Mouse (Mus musculus): Measurements from ENCODE around the gene Ccdc97.
A peak's percentile ranks its signal among the peaks of the same experiment; 100 is the strongest.

Gene Ccdc97

DNA sequence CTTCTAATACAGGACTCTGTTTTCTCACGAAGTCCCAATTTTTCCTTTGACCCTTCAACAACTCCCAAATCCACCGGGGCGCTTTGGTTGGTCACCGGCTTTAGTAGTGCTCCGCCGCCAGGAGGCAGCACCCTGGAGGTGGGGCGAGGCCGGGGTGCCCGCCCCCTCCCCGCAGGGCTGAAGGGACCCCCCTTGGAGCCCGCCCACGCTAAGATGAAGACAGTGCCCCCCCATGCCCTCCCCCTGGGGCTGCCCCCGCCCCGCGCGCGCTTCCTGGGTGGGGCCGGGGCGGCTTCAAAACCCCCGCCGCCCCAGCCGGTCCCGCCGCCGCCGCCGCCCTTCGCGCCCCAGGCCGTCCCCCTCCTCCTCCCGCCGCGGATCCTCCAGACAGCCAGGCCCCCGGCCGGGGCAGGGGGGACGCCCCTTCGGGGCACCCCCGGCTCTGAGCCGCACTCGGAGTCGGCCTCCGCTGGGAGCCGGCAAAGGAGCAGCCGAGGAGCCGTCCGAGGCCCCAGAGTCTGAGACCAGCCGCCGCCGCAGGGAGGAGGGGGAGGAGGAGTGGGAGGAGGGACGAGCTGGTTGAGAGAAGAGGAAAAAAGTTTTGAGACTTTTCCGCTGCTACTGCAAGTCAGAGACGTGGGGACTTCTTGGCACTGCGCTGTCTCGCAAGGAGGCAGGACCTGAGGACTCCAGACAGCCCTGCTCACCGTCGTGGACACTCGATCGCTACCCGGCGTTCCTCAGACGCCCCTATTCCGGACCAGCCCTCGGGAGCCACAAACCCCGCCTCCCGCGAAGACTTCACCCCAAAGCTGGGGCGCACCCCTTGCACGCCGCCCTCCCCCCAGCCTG, 32.0 kb downstream of the Ccdc97 start, which contains the start of gene Tgfb1:
TSS of gene Tgfb1 (plus strand) at position 323 of the 852 bp plus-strand sequence.
- TF ChIP-seq GATA4 (IDR thresholded peaks at IDR 0.05; ENCODE audit: insufficient replicate concordance, low read length) = no peak

DNA sequence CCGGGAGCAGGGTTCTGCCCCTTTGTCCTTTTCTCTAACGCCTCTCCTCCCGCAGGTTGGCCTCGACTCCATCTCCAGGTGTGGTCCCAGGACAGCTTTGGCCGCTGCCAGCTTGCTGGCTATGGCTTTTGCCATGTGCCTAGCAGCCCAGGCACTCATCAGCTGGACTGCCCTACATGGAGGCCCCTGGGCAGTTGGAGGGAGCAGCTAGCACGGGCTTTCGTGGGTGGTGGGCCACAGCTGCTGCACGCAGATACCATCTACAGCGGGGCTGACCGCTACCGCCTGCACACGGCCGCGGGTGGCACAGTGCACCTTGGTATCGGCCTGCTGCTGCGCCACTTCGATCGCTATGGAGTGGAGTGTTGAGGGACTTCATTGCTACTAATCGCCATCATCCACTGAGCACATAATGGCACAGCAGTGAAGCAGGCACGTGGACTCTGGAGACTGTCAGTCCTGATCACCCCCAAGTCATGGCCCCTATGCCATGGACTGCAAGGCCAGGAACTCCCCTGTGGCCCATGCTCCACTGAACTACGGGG, 32.9 kb downstream of the Ccdc97 start:
- no peak for TF ChIP-seq GATA4 (IDR thresholded peaks at IDR 0.05; ENCODE audit: insufficient replicate concordance, low read length)

DNA sequence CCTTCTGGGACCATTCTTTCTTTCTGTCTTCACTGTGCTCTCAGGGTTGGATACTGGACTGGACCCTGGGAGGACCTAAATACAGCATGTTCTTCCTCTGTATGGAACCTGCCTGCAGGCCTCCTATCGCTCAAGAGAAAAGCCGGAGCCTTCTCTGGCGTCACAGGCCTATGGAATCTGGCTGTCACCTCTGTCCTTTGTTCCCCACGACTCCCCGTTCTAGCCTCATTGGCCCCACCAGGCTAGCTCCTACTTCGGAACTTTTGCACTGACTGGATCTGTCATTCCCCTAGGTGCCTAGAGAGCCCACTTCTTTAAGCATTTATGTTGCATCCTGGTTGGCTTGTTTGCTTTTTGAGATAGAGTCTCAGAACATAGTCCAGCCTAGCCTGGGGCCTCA, 34.2 kb downstream of the Ccdc97 start:
- TF ChIP-seq GATA4 (IDR thresholded peaks at IDR 0.05; ENCODE audit: insufficient replicate concordance, low read length) = no peak

DNA sequence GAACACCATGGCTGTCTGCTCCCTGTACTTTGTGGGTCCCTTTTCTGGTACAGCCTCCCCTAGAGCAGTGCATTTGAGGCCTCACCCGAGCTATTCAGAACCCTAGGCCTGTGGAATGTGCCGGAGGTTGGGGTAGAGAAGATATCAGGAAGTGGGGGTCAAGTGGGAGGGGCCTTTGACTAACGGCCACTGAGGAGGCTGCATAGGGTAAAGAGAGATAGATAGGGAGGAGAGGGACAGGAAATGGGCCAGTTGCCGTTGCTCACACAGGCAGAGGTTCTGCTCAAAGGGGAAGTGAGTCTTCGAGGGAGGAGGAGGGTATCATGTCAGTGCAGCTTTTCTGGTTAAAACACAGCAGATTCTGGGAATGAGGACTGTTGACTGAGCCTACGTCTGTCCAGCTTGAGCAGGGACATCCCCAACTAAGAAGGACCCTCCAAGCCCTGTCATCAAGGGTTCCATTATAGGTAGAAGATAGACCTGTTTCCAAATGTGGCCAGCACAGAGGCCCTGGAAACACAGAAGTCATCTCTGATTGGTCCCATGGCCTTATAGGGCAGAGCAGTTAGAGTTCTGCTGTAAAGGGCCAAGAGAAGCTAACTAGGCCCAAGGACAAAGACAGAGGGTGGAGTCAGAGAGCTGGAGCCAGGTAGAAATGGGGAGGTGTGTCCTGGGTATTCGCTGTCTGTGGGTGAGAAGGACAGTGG, 35.3 kb downstream of the Ccdc97 start:
- no peak; the same call in 1 of the 2 replicates for TF ChIP-seq GATA4 (IDR thresholded peaks at IDR 0.05; ENCODE audit: insufficient replicate concordance, low read length)

DNA sequence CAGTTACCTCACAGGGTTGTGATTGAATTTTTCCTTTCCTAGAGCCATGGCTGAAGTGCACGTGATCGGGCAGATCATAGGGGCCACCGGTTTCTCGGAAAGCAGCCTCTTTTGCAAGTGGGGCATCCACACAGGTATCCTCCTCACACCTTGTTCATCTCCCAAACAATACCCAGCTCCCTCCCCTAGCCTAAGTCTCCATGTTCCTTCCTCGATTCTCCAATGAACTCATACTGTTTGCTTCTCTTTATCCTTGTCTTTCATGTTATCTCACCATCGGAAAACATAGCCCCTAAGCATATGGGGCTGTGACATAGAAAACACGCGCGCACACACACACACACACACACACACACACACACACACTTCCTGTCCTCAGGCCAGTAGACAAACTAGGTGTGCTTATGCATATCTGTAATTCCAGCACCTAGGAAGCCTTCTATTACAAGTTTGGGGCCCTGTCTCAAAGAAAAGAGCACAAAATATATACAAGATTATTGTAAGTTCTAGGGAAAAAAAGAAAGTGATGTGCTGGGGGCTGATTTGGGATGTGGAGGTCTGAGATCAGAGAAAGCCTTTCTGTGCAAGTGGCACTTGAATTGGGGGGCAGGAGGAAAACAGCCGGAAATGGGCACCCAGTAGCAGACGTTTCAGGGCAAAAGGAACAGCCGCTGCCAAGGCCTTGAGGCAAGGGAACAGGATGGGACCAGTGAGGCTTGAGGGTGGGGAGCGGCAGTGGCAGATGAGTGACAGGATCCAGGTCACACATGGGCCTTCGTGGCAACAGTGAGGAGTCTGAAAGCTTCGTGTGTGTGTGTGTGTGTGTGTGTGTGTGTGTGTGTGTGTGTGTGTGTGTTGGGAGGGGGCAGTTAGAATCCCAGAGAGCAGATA, 37.3 kb downstream of the Ccdc97 start:
- no peak for TF ChIP-seq GATA4 (IDR thresholded peaks at IDR 0.05; ENCODE audit: insufficient replicate concordance, low read length)

DNA sequence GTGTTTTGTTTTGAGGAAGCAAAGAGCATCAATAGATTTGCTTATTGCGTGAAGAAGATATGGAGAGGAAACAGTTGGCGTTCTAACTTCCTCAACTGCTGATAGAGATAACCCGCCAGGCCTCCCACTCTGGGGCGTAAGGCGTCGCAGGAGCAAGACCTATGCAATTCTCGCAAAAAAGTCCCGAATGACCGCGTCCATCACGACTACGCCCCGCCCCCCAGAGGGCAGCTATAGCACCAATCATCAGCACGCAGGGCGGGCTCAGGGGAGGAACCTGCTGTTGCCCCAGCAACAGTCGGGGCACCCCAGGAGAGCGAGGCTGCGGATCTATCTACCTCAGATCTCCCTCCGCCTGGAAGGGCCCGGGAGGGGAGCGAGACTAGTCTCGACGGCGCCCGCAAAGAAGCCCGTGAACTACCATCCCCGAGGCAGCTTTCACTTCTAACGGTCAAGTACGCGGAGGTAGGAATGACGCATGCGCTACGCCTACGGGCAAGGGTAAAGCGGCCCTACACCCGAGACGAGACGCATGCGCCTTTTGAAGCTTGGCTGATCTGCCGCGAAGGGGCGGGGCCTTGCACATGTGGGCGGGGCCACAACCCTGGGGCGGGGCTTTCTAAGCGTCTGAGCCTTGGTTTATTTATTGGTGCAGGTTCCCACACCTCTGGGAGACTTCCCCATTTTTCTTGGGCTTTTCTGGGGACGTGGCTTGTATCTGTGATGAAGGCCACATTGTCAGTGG, 38.2 kb downstream of the Ccdc97 start, which contains the start of gene B9d2:
TSS of gene B9d2 (plus strand) at position 267 of the 745 bp plus-strand sequence.
- peak; percentile 70; the same call in 1 of the 2 replicates for TF ChIP-seq GATA4 (IDR thresholded peaks at IDR 0.05; ENCODE audit: insufficient replicate concordance, low read length)

DNA sequence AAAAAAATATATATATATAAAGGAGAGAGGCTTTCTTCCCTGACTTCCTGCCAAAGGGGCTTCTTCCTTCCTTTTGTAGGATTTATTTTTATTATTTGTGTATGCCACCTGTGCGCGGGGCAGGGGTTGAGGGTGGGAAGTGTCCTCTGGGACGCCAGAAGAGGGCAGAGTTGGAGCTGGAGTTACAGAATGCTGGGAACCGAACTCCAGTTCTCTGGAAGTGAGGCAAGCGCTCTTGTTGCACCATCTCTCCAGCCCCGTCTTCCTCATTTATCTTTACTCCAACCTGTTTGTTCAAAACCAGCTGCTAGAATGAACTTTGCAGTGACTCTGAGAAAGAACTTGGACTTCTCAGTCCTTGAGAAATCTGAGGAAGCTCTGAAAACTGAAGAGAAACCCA, 38.9 kb downstream of the Ccdc97 start:
- no peak for TF ChIP-seq GATA4 (IDR thresholded peaks at IDR 0.05; ENCODE audit: insufficient replicate concordance, low read length)

DNA sequence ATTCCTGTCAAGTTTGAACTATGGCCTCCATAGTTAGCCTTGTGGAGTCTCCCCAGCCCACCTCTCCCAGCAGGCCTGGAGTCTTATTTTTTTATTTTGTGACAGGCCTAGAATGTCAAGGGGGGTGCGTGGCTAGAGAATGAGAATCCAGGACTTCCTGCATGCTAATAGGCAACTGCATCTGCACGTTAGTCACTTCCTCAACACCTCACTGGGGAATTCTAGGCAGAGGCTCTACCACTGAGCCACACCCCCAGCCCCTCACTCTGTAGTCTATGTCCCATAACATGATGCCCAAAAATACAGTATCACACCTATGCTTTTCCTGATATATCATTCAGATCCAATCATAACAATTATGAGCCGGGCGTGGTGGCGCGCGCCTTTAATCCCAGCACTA, 41.9 kb downstream of the Ccdc97 start:
- TF ChIP-seq GATA4 (IDR thresholded peaks at IDR 0.05; ENCODE audit: insufficient replicate concordance, low read length) = no peak

DNA sequence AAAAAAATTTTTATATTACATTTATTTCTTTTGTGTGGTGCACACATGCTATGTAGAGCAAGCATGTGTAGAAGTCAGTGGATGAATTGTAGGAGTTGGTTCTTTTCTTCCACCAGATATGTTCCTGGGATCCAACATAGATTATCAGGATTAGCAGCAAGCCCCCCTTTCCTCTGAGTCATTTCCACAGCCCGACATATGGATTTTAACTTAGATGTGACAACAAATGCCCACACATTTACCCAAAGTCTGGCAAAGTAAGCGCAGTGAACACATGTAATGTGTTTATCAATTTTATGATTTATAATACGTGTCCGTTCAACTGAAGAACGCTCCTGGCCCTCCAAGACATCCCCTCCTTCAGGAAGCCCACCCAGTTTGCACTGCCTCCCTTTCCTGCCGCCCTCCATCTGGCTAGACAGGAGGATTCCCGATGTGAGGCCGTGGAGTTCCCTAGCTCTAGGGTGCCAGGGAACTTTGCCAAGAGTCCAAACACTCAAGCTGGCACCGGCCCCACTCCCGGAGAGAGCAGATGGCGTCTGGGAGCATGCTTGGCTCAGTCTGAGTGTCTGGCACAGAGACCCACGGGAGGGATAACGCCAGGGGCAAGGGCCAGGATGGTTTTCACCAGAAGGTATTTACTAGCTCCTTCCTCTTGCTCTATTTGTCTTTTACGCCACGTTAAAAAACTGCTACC, 42.7 kb downstream of the Ccdc97 start:
- TF ChIP-seq GATA4 (IDR thresholded peaks at IDR 0.05; ENCODE audit: insufficient replicate concordance, low read length) = no peak

DNA sequence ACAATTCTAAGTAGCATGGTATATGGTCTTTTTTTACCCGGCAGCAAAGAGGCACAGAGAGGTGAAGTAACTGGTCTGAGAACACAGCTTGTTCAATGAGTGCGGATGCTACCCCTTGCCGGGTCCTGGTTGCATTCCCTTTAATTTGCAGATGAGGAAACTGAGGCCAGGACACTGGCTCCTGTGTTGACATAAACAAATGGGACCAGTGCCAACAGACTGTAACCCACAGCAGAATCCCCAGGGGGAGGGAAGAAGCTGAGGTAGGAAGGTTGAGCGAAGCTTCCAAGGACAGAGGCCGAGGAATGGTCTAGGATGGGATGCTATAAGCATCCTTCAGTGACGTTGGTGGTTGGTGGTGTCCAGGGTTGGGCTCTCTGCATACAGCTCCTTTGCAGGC, 43.5 kb downstream of the Ccdc97 start:
- no peak for TF ChIP-seq GATA4 (IDR thresholded peaks at IDR 0.05; ENCODE audit: insufficient replicate concordance, low read length)

DNA sequence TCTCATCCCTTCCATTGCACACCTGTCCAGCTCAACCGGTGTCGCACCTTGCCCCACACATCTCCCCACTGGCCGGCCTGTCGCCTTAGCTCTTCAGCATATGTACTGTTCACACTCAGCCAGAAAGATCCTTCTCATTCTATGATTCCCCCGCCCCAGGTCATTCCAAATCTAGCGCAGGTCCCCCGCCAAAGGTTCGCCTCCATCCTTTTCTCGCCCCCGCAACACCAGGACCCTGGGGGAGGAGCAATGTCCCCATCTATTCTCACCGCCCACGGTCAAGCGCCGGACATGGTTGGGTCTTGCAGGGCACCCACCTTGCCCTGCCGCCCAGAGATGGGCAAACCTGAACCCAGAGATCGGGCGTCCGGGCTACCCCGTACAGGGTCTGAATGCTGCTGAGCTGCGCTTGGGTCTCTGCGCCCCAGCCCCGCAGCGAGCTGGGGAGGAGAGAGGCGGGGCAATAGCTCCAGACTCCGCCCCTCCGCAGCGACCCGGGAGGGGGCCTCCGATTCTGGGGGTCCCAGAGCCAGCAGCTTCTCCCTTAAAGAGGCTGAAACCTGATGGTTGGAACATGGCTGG, 44.1 kb downstream of the Ccdc97 start, which contains the start of gene Tmem91:
TSS of gene Tmem91 (minus strand) at position 448 of the 582 bp plus-strand sequence.
- TF ChIP-seq GATA4 (IDR thresholded peaks at IDR 0.05; ENCODE audit: insufficient replicate concordance, low read length) = no peak

DNA sequence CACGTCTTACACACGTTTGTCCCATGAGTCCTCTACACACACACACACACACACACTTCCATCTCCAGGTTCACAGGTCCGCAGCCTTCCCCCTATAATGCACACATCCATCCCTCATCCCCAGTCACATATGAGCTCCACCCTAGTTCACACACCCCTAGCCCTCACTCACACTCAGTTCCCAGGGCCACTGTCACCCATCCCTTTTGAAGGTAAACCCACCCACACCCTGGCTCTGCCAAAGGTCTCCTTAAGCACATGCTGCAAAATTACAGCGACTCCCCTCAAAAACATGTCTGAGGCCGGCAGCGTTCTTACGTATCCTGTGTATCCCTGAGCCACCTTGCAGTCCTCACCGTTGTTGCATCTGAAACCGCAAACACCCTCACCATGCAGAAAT, 44.6 kb downstream of the Ccdc97 start:
- no peak for TF ChIP-seq GATA4 (IDR thresholded peaks at IDR 0.05; ENCODE audit: insufficient replicate concordance, low read length)

DNA sequence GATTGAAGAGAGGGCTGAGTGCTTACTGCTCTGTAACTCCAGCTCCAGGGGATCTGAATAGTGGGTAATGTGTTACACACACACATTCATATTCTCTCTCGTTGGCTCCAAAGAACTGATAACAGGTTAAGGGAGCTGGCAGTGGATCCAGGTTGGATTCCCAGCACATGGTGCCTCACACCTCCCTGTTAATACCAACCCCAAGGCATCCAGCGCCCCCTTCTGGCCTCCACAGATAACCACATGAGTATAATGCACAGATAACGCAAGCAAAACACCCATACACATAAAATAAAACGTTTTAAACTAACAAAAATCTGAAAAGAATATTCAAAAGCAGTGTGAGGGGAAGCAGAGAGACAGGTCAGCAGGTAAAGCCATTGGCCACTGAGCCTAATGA, 46.4 kb downstream of the Ccdc97 start:
- no peak for TF ChIP-seq GATA4 (IDR thresholded peaks at IDR 0.05; ENCODE audit: insufficient replicate concordance, low read length)
